Mouse (Mus musculus) lung, postnatal 0 days (tissue): Measurements from ENCODE around the gene Ifnar2.

Source experiments
- CTCF ChIP-seq: IDR thresholded peaks from 2 replicates; pipeline ENCODE4 v1.5.1; 2016; ENCODE audit warnings: antibody characterized with exemption, mild to moderate bottlenecking
- EP300 ChIP-seq: IDR thresholded peaks from 2 replicates; pipeline ENCODE4 v1.6.1; 2016; ENCODE audit warnings: antibody characterized with exemption, mild to moderate bottlenecking, control low read depth

DNA sequence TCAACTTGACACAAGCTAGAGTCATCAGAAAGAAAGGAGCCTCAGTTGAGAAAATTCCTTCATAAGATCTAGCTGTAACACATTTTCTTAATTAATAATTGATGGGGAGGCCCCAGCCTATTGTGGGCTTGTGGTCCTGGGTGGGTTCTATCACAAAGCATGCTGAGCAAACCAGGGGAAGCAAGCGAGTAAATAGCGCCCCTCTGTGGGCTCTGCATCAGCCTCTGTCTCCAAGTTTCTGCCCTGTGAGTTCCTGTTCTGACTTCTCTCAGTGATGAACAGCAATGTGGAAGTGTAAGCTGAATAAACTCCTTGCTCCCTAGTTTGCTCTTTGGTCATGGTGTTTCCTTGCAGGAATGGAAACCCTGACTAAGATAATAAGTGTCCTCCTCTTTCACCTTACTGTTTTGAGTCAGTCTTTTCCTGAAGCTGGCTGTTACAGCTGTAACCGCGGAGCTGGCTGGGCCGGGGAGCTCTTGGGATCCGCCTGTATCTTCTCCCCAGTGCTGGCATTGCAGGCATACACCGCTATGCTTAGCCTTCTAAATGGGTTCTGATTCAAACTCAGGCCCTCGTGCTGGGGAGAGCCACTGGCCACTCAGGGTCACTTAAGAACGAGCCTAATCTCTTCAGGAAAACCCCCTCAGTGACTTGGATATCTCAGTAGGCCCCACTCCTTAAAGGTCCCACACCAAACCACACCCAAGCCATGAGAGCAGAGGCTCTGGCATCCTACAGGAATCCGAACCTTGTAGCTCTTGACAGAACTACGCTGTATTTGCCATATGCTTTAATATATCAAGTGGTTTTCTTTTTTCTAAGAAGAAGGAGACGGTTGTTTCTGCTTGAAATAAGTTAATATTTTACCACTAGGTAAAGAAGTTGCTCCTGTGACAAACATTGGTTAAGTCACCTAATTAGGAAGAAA is 77.8 kb downstream of the Ifnar2 start:
- peak; percentile 36 for TF ChIP-seq EP300
- peak; percentile 31 for TF ChIP-seq CTCF
